Mouse (Mus musculus): ENCODE data around the gene Ndufb8.

- TF ChIP-seq POLR2A (IDR thresholded peaks at IDR 0.05; ENCODE audit: insufficient read length, low read depth) = no peak
- TF ChIP-seq REST (IDR thresholded peaks at IDR 0.05; ENCODE audit: insufficient read depth, insufficient read length) = no peak
- TF ChIP-seq CEBPB (IDR thresholded peaks at IDR 0.05; ENCODE audit: insufficient read depth, poor library complexity, severe bottlenecking) = no peak
- TF ChIP-seq USF1 (IDR thresholded peaks at IDR 0.05; ENCODE audit: low read depth) = no peak
- TF ChIP-seq POLR2AphosphoS2 (IDR thresholded peaks at IDR 0.05; ENCODE audit: insufficient read length, low read depth) = no peak
- no peak for TF ChIP-seq MAX (IDR thresholded peaks at IDR 0.05; ENCODE audit: low read depth)
- no peak for TF ChIP-seq MYOD1 (IDR thresholded peaks at IDR 0.05; ENCODE audit: control insufficient read depth in 1 of 3, insufficient read length in 2 of 3, low read depth in 2 of 3)
- TF ChIP-seq SRF (IDR thresholded peaks at IDR 0.05; ENCODE audit: control insufficient read depth, insufficient read length, low read depth) = no peak
- no peak for TF ChIP-seq TCF12 (IDR thresholded peaks at IDR 0.05; ENCODE audit: insufficient read depth, poor library complexity, severe bottlenecking)
- TF ChIP-seq E2F4 (IDR thresholded peaks at IDR 0.05; ENCODE audit: insufficient read depth) = no peak
- no peak for TF ChIP-seq MYOG (IDR thresholded peaks at IDR 0.05; ENCODE audit: control insufficient read depth in 1 of 3, insufficient read depth in 1 of 3, insufficient read length in 2 of 3, low read depth in 2 of 3)
Observed at GRCm38 (mm10) chr19:44594180-44594579, 38.9 kb upstream of the Ndufb8 start.
